Mouse (Mus musculus) heart, postnatal 0 days (tissue): Measurements from ENCODE around the gene Rpl23a.

Experiments used
- CTCF ChIP-seq: IDR thresholded peaks from 2 replicates; pipeline ENCODE4 v1.5.1; 2016; ENCODE audit warnings: antibody characterized with exemption, control low read depth, low read depth
- EP300 ChIP-seq: IDR thresholded peaks from 2 replicates; pipeline ENCODE4 v1.6.1; 2016; ENCODE audit warnings: antibody characterized with exemption, low read depth

DNA sequence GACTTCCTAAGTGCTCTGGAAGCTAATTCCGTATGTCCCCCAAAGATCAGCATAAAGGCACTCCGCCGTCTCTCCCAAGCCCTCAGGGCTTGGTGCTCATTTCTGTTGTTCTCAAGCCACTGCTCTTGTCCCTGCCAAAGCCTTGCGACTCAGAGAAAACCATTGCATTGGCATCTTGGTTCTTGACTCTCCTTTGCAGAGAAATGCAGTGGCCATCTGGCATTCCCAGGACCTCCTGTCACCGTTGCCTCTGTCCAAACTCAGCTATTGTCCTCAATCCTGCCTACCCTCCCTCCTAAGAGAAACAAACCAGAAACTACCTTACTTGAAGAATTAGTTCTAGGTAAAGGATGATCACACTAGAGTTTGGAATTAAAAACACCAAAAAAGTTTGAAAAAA is 27.7 kb downstream of the Rpl23a start:
- no peak for TF ChIP-seq EP300
- no peak for TF ChIP-seq CTCF
